Mouse (Mus musculus): ENCODE measurements around the gene B4galt1.
A peak's percentile ranks its signal among the peaks of the same experiment; 100 is the strongest.

Gene B4galt1

GRCm38 (mm10) chr4:40853565-40854386, at the start of gene B4galt1:
Gene B4galt1 (minus strand): TSS chr4:40854005.
- peak; percentile 89 for DNase-seq

DNA sequence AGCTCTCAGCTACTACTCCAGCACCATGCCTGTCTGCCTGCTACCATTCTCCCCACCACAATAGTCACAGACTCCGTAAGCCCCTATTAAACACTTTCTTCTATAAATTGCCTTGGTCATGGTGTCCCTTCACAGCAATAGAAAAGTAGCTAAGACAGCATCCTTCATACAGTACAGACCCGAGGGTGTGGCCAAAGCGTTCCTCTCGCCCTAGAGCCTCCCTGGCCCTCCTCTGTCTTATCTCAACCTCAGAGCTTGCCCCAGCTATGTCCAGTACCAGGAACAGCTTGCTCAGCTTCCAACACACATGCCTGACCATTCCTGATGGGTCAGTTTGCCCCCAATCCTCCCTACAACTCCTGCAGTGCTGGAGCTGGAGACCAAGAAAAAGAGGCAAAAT, 46.8 kb upstream of the B4galt1 start:
- no peak for DNase-seq

DNA sequence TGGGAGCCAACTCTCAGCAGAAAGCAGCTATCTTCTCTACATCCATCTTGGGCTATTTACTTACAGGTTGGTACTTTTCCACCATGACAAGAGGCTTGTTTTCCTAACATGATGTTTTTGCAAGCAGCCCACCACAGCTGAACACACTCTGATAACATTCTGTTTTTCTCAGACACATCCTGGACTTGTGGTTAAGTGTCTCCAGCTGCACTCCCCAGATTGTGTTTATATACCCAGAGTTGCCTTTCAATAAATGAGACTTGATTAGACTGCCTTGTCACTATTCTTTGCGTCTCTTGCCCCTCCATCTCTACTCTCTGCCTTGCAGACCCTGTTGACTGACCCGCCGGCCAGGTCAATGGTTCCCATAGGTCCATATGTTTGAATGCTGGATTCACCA, 46.3 kb upstream of the B4galt1 start:
- DNase-seq = no peak

- no peak for DNase-seq
Observed at GRCm38 (mm10) chr4:40899264-40899663, 45.5 kb upstream of the B4galt1 start.

DNA sequence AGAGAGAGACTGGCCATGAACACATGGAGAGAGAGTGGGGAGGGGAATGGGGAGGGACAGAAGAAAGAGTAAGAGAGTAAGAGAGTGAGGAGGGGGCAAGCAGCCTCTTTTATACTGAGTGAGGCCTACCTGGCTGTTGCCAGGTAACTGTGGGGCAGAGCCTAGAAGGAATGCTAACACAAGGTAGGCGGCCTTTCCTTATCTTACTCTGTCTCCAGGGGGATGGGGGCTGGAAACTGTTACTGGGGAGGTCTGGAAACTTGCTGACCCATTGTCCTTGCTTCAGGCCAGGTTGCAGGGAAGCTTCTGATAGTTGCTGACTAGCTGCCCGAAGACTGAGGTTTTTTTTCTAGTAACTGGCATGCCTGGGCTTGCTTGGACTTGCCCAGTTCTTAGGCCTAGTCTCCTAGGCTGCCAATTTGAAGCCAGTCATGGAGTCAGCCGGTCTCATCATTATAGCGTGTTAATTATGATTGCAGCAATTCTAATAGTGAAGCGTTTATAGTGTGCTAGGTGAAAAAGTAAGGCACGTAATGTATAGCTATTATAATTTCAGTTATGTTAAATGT, 44.8 kb upstream of the B4galt1 start:
- DNase-seq = no peak

DNA sequence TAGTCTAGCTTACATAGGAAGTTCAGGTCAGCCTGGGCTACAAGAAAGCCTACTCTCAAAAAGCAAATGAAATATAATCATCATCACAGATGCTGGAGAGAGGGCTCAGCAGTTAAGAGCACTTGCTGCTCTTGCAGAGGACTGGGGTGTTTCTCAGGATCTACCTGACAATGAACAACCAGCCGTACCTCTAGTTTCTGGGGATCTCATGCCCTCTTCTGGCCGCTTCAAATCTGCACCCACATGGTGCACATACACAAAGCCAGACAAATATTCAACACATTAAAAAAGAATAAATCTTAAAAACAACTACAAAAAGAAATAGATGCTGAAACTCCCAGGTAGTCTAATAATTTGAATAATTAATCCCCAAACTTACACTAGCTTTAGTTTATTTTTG, 41.8 kb upstream of the B4galt1 start:
- no peak for DNase-seq

GRCm38 (mm10) chr4:40895118-40895517, 41.3 kb upstream of the B4galt1 start:
- DNase-seq = no peak

DNA sequence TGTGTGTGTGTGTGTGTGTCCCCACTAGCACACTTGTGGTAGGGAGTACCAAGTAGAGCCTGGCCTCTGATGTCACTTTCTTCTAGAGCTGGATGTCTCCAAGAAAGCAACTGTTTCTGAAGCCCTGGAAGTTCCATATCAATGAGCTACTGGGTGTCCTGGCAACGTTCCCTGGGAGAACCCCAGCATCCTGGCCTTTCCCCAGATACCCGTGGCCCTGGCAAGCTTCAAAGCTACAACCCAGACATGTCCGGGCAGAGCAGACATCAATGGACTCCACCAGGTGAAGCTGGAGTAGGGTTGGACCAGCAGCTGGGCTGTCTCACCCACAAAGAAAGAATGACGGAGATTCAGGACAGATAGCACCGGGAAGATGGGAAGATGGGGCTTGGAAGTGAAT, 37.4 kb upstream of the B4galt1 start:
- DNase-seq = no peak

- no peak for DNase-seq
Observed at GRCm38 (mm10) chr4:40889983-40890382, 36.2 kb upstream of the B4galt1 start.

GRCm38 (mm10) chr4:40889252-40889651, 35.4 kb upstream of the B4galt1 start:
- no peak for DNase-seq

DNA sequence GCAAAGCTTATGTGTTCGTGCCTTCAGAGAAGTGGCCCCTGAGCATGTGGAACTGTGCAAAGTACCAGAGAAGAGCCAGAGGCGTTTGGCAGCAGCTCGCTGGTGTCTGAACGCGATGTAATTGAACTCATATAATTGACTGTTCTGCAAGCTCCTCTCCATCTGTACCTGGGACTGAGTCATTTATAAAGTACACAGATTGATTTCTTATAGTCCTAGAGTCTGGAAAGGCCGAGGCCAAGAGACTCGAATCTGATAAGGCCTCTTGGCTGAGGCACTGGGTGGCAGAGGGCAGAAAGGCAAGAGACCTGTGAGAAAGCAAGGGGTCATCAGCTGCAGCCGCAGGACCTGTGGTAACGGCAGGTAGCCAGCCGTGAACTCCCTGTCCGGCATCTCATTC, 35.0 kb upstream of the B4galt1 start:
- DNase-seq = no peak

DNA sequence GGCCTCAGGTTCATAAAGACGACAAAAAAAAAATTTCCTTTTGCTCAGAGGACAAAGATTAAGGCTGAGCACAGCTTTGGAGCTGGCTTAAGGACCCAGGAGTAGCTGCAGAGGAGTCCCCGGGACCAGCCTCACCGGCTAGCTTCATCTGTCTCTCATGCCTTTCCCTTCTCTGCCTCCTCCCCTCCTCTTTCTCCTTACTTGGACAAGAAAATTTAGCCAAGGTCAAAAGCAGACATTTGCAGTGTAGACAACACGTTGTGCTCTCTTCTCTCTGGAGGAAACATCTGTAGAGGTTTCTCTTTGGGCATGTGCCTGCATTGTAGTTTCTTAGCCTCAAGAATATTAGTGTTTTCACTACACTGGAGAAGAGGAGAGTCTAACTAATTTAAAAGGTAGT, 32.1 kb upstream of the B4galt1 start:
- no peak for DNase-seq

DNA sequence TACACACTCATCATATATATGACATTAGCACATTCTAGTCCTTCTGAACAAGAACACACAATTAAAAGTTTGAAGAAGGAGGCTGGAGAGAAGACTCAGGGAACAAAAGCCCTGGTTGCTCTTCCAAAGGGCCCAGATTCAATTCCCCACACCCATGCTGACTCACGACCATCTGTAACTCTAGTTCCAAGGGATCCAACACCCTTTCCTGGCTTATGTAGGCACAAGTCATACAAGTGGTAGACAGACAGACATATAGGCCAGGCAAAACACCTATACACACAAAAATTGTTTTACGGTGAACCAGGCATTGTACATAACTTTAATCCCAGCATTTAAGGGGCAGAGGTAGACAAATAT, 31.3 kb upstream of the B4galt1 start:
- no peak for DNase-seq

- DNase-seq = no peak
Observed at GRCm38 (mm10) chr4:40884282-40885165, 30.7 kb upstream of the B4galt1 start.

DNA sequence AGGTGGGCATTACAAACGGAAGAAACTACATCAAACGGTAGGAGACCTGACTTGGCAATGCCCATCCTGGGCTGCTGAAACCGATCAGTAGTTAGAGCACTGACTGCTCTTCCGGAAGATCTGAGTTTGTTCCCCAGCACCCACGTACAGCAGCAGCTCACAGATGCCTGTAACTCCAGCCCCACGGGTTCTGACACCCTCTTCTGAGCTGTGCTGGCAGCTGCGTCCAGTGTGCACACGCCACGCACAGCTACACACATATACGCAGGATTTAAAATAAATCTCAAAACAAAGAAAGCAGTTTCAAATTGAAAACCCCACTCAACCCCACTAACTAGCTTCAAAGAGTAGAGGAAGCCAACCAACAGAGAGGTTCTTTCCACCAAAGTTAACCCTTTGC, 29.4 kb upstream of the B4galt1 start:
- DNase-seq = no peak

DNA sequence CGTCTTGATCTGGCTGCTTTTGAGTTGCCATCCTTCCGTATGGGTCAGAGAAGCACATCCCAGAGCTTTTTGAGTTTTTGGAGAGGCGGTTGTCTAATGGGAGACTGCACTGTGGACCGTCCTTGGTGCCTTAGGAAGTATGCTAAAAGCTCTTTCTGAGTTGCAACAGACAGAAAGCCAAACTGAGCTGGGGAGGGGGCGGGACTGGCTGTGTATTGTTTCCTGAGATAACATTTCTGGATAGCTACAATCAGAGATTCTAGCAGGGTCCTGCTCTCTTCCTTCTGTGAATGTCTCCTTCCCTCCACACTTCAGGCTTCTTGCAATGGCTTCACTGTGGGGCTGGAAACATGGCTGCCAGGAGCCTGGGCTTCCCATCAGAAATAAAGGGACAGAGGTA, 23.7 kb upstream of the B4galt1 start:
- no peak for DNase-seq

GRCm38 (mm10) chr4:40876814-40877371, 23.1 kb upstream of the B4galt1 start:
- peak; percentile 12 for DNase-seq

DNA sequence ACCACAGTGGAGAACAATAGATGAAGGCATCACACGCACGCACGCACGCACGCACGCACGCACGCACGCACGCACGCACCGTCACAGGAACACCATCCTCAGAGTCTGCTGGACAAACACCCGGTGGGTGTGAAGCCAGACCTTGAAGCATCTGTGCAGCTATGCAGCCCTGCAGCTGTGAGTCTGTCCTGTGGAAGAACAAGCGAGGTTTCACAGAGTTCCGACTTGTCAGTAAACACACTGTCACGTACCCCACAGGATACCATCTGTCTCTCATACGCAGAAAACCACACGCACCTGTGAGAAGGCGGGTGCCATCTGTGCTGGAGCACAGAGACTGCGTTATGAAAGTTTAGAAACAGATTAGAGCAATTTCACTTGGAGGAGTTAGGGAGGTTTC, 22.0 kb upstream of the B4galt1 start:
- DNase-seq = no peak

DNA sequence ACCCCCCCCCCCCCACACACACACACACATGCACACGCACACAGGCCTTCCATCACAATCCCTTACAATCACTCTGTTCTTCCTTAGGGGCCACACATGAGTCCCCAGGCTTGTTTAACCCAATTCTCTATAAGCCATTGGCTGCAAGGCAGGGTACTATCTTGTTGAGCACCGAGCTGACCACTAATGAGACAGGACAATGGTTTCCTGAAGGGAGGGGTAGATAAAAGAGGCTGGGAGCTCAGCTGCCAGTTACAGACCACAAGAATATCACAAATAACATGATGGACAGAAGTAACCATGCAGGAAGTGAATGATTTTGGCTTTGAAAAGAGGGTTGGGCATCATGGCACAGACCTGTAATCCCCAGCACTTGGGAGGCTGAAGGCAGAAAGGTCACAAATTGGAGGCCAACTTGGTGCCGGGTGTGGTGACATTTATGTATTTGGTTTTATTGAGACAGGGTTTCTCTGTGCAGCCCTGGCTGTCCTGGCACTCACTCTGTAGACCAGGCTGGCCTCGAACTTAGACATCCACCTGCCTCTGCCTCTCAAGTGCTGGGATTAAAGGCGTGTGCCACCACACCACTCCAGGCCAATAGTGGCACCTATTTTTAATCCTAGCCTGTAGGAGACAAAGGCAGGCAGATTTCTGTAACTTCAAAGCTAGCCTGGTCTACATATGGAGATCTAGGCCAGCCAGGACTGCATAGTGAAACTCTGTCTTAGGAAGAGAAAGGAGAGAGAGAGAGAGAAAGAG, 21.2 kb upstream of the B4galt1 start:
- DNase-seq = no peak

DNA sequence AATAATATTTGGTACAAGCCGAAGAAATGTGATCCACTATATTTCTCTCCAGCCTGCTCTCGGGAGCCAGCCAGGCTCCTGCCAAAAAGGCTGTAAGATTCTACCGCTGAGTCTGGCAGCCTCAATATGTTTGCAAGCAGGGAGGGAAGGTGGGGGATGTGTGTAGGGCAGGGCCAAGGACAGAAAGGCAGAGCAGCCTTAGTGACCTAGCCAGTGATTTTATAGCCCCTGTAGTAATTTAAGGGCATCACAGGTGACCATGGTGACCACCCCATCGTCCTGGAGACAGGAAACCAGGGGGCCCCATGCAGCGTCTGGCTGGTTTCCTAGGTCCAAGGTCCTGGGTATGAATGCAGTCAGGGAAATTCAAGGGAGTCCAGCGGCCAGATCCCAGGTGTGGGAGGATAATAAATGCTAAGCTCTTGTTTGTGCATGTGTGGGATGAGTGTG, 20.4 kb upstream of the B4galt1 start:
- peak; percentile 52 for DNase-seq

GRCm38 (mm10) chr4:40873320-40873719, 19.5 kb upstream of the B4galt1 start:
- no peak for DNase-seq

DNA sequence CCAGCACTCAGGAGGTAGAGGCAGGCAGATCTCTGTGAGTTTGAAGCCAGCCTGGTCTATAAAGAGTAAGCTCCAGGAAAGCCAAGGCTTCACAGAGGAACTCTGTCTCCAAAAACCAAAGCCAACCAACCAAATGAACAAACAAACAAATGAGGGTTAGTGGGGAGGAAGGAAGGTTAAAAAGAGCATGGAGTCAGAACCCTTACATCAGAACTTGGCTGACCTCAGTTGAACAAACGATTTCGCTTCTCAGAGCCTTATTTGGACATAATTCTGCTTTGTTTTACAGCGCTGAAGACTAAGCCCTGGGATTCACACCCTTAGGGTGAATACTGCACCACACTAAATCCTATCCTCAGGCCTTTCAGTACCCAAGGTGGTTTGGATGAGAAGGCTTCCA, 18.3 kb upstream of the B4galt1 start:
- DNase-seq = no peak

- no peak for DNase-seq
Observed at GRCm38 (mm10) chr4:40870206-40870605, 16.4 kb upstream of the B4galt1 start.

Data from cerebellum, adult 9-10 months (tissue).